Mouse (Mus musculus) myocyte (in vitro differentiated cells): ENCODE results near the gene Ccser1.

Experiments used
- CEBPB ChIP-seq: IDR thresholded peaks from 2 replicates; pipeline ENCODE4 v1.6.1; 2011; ENCODE audit warnings: mild to moderate bottlenecking, moderate library complexity; ENCODE audit not compliant: poor library complexity, insufficient read depth, severe bottlenecking
- E2F4 ChIP-seq: IDR thresholded peaks from one replicate; pipeline ENCODE4 v1.6.1; 2011; ENCODE audit warnings: mild to moderate bottlenecking, control low read depth, moderate library complexity; ENCODE audit not compliant: insufficient read depth
- MAX ChIP-seq: IDR thresholded peaks from one replicate; pipeline ENCODE4 v1.6.1; 2011; ENCODE audit warnings: low read depth, mild to moderate bottlenecking, control low read depth
- MYOD1 ChIP-seq, 3 experiments: IDR thresholded peaks; one replicate each; pipeline ENCODE4 v1.6.1; 2011; ENCODE audit warnings: control low read depth in 2 of 3, low read depth in 2 of 3, mild to moderate bottlenecking in 2 of 3, moderate library complexity in 1 of 3; ENCODE audit not compliant: insufficient read length in 2 of 3, control insufficient read depth in 1 of 3
- MYOG ChIP-seq, 3 experiments: IDR thresholded peaks; one replicate each; pipeline ENCODE4 v1.6.1; 2011; ENCODE audit warnings: control low read depth in 2 of 3, low read depth in 2 of 3, mild to moderate bottlenecking in 2 of 3; ENCODE audit not compliant: insufficient read length in 2 of 3, control insufficient read depth in 1 of 3, insufficient read depth in 1 of 3
- POLR2A ChIP-seq: IDR thresholded peaks from one replicate; pipeline ENCODE4 v1.6.1; 2011; ENCODE audit warnings: low read depth, mild to moderate bottlenecking, control low read depth, moderate library complexity; ENCODE audit not compliant: insufficient read length
- POLR2AphosphoS2 ChIP-seq: IDR thresholded peaks from one replicate; pipeline ENCODE4 v1.6.1; 2011; ENCODE audit warnings: low read depth, control low read depth; ENCODE audit not compliant: insufficient read length
- REST ChIP-seq: IDR thresholded peaks from one replicate; pipeline ENCODE4 v1.6.1; 2011; ENCODE audit warnings: mild to moderate bottlenecking, control low read depth, moderate library complexity; ENCODE audit not compliant: insufficient read depth, insufficient read length
- SRF ChIP-seq: IDR thresholded peaks from one replicate; pipeline ENCODE4 v1.6.1; 2011; ENCODE audit warnings: low read depth; ENCODE audit not compliant: control insufficient read depth, insufficient read length
- TCF12 ChIP-seq: IDR thresholded peaks from one replicate; pipeline ENCODE4 v1.6.1; 2011; ENCODE audit warnings: mild to moderate bottlenecking, control low read depth; ENCODE audit not compliant: poor library complexity, insufficient read depth, severe bottlenecking
- USF1 ChIP-seq: IDR thresholded peaks from one replicate; pipeline ENCODE4 v1.6.1; 2011; ENCODE audit warnings: low read depth, mild to moderate bottlenecking, control low read depth, moderate library complexity

GRCm38 (mm10) chr6:62281256-62281655, 1101.1 kb downstream of the Ccser1 start:
- TF ChIP-seq CEBPB (no peak), E2F4 (no peak), MYOD1 (IDR thresholded peaks at IDR 0.05; ENCODE audit: control insufficient read depth in 1 of 3, insufficient read length in 2 of 3, low read depth in 2 of 3) (no peak), POLR2A (no peak), TCF12 (no peak), MAX (no peak), USF1 (no peak), POLR2AphosphoS2 (no peak), MYOG (IDR thresholded peaks at IDR 0.05; ENCODE audit: control insufficient read depth in 1 of 3, insufficient read depth in 1 of 3, insufficient read length in 2 of 3, low read depth in 2 of 3) (no peak), SRF (no peak), REST (no peak)
